Mouse (Mus musculus) hindbrain, embryonic 11.5 days (tissue): Measurements from ENCODE around the gene Nr2f1. TPM values are rescaled to one million over a fixed set of nuclear protein-coding genes. Genes with fewer than 3 reads are reported as not detected.

Experiments
- polyA plus RNA-seq: library from polyadenylated mRNA; unstranded; fragments of >200 nt; fragmentation: Nextera tagmentation; extraction: Ambion mirVana; gene quantifications from 2 replicates; pipeline ENCODE4 v1.2.1, GENCODE M21; 2014

Nr2f1 gene
- polyA plus RNA-seq, 1 experiment from 2014 or later: 97.2 TPM

Other genes with a start within 250 kb of the Nr2f1 start
- gene Pou5f2, start 174.9 kb downstream of the Nr2f1 start, polyA plus RNA-seq: 0.84 and 0.96 TPM in 2 replicates